Mouse (Mus musculus): ENCODE data around the gene Taar8b. TPM values are rescaled to one million over a fixed set of nuclear protein-coding genes. Genes with fewer than 3 reads are reported as not detected.
"Not testable (repeated sequence)": the region's sequence is repeated elsewhere in the genome, so short reads cannot be mapped to it uniquely, and the experiment has no call there.

The Taar8b gene
- polyA plus RNA-seq, 1 experiment, result 0.11 TPM

- 26% methylated on average over 6 of the region's 6 CpGs for WGBS
- H3K4me3 ChIP-seq (ENCODE audit: low read depth, low read length), result no peak overlapping the region
Observed at GRCm38 (mm10) chr10:24111116-24111778, 19.2 kb upstream of the Taar8b start.

GRCm38 (mm10) chr10:24109434-24109833, 17.3 kb upstream of the Taar8b start, which contains the start of gene Taar9:
Gene Taar9, minus strand, starts transcription at chr10:24109534.
- H3K4me3 ChIP-seq (ENCODE audit: low read depth, low read length); H3K36me3 ChIP-seq (ENCODE audit: control insufficient read depth, insufficient read depth, low read length); H3K27me3 ChIP-seq (ENCODE audit: control insufficient read depth, insufficient read depth, low read length): not testable (repeated sequence)
- WGBS, result 75% methylated on average over 8 of the region's 8 CpGs
- H3K4me1 ChIP-seq (ENCODE audit: control insufficient read depth, insufficient read depth, insufficient read length, low read length), result peaks cover 20% of the 10 kb centered on the region
- H3K27ac ChIP-seq (ENCODE audit: insufficient read depth, low read depth, low read length), result peak within 1 kb of the TSS; percentile 83

More at GRCm38 (mm10) chr10:24111116-24111778, 19.2 kb upstream of the Taar8b start:
- TF ChIP-seq CTCF (IDR thresholded peaks at IDR 0.05; ENCODE audit: extremely low read depth, insufficient read length, insufficient replicate concordance, low read depth, low read length) (no peak), POLR2A (IDR thresholded peaks at IDR 0.05; ENCODE audit: low read depth, low read length) (no peak)
- H3K36me3 ChIP-seq (ENCODE audit: control insufficient read depth, insufficient read depth, low read length), result no peaks in the 10 kb centered on the region
- no peaks in the 10 kb centered on the region for H3K27me3 ChIP-seq (ENCODE audit: control insufficient read depth, insufficient read depth, low read length)
- no peak overlapping the region for H3K27ac ChIP-seq (ENCODE audit: insufficient read depth, low read depth, low read length)
- peaks cover 19% of the 10 kb centered on the region for H3K4me1 ChIP-seq (ENCODE audit: control insufficient read depth, insufficient read depth, insufficient read length, low read length)

GRCm38 (mm10) chr10:24108236-24108635, 16.1 kb upstream of the Taar8b start:
- Histone ChIP-seq H3K27ac (ENCODE audit: insufficient read depth, low read depth, low read length) (peak overlapping the region; percentile 83), H3K4me3 (ENCODE audit: low read depth, low read length) (no peak overlapping the region), H3K36me3 (ENCODE audit: control insufficient read depth, insufficient read depth, low read length) (no peaks in the 10 kb centered on the region), H3K27me3 (ENCODE audit: control insufficient read depth, insufficient read depth, low read length) (no peaks in the 10 kb centered on the region), H3K4me1 (ENCODE audit: control insufficient read depth, insufficient read depth, insufficient read length, low read length) (peaks cover 20% of the 10 kb centered on the region)
- no peak for TF ChIP-seq CTCF (IDR thresholded peaks at IDR 0.05; ENCODE audit: extremely low read depth, insufficient read length, insufficient replicate concordance, low read depth, low read length)
- TF ChIP-seq POLR2A (IDR thresholded peaks at IDR 0.05; ENCODE audit: low read depth, low read length), result no peak
- WGBS, result 24% methylated on average over 3 of the region's 3 CpGs

GRCm38 (mm10) chr10:24107747-24108146, 15.7 kb upstream of the Taar8b start:
- 24% methylated on average over 5 of the region's 5 CpGs for WGBS
- Histone ChIP-seq H3K4me3 (ENCODE audit: low read depth, low read length) (no peak overlapping the region), H3K27ac (ENCODE audit: insufficient read depth, low read depth, low read length) (peak overlapping the region; percentile 82), H3K4me1 (ENCODE audit: control insufficient read depth, insufficient read depth, insufficient read length, low read length) (peaks cover 22% of the 10 kb centered on the region), H3K36me3 (ENCODE audit: control insufficient read depth, insufficient read depth, low read length) (no peaks in the 10 kb centered on the region), H3K27me3 (ENCODE audit: control insufficient read depth, insufficient read depth, low read length) (no peaks in the 10 kb centered on the region)
- TF ChIP-seq POLR2A (IDR thresholded peaks at IDR 0.05; ENCODE audit: low read depth, low read length) (no peak), CTCF (IDR thresholded peaks at IDR 0.05; ENCODE audit: extremely low read depth, insufficient read length, insufficient replicate concordance, low read depth, low read length) (no peak)

GRCm38 (mm10) chr10:24103299-24103698, 11.2 kb upstream of the Taar8b start:
- 15% methylated on average over 1 of the region's 1 CpGs for WGBS
- not testable (repeated sequence) for H3K27ac ChIP-seq (ENCODE audit: insufficient read depth, low read depth, low read length)

GRCm38 (mm10) chr10:24101812-24102211, 9.7 kb upstream of the Taar8b start, which contains the start of gene Taar8c:
Gene Taar8c, minus strand, starts transcription at chr10:24101912.
- not testable (repeated sequence) for H3K4me1 ChIP-seq (ENCODE audit: control insufficient read depth, insufficient read depth, insufficient read length, low read length); H3K4me3 ChIP-seq (ENCODE audit: low read depth, low read length); H3K27ac ChIP-seq (ENCODE audit: insufficient read depth, low read depth, low read length); H3K27me3 ChIP-seq (ENCODE audit: control insufficient read depth, insufficient read depth, low read length); H3K36me3 ChIP-seq (ENCODE audit: control insufficient read depth, insufficient read depth, low read length)
- WGBS, result 92% methylated on average over 1 of the region's 3 CpGs

More at GRCm38 (mm10) chr10:24103299-24103698, 11.2 kb upstream of the Taar8b start:
- not testable (repeated sequence) for H3K27me3 ChIP-seq (ENCODE audit: control insufficient read depth, insufficient read depth, low read length); H3K4me3 ChIP-seq (ENCODE audit: low read depth, low read length); H3K36me3 ChIP-seq (ENCODE audit: control insufficient read depth, insufficient read depth, low read length)
- peaks cover 15% of the 10 kb centered on the region; the same call in 1 of the 2 replicates for H3K4me1 ChIP-seq (ENCODE audit: control insufficient read depth, insufficient read depth, insufficient read length, low read length)

GRCm38 (mm10) chr10:24097010-24097409, 4.9 kb upstream of the Taar8b start:
- H3K27me3 ChIP-seq (ENCODE audit: control insufficient read depth, insufficient read depth, low read length); H3K27ac ChIP-seq (ENCODE audit: insufficient read depth, low read depth, low read length); H3K4me3 ChIP-seq (ENCODE audit: low read depth, low read length); H3K36me3 ChIP-seq (ENCODE audit: control insufficient read depth, insufficient read depth, low read length); H3K4me1 ChIP-seq (ENCODE audit: control insufficient read depth, insufficient read depth, insufficient read length, low read length): not testable (repeated sequence)
- WGBS, result 39% methylated on average over 2 of the region's 2 CpGs

- Histone ChIP-seq H3K4me3 (ENCODE audit: low read depth, low read length) (no peak overlapping the region), H3K27me3 (ENCODE audit: control insufficient read depth, insufficient read depth, low read length) (no peaks in the 10 kb centered on the region), H3K27ac (ENCODE audit: insufficient read depth, low read depth, low read length) (no peak overlapping the region), H3K36me3 (ENCODE audit: control insufficient read depth, insufficient read depth, low read length) (no peaks in the 10 kb centered on the region), H3K4me1 (ENCODE audit: control insufficient read depth, insufficient read depth, insufficient read length, low read length) (peaks cover 3% of the 10 kb centered on the region; the same call in 1 of the 2 replicates)
- 84% methylated on average over 2 of the region's 2 CpGs for WGBS
- TF ChIP-seq POLR2A (IDR thresholded peaks at IDR 0.05; ENCODE audit: low read depth, low read length) (no peak), CTCF (IDR thresholded peaks at IDR 0.05; ENCODE audit: extremely low read depth, insufficient read length, insufficient replicate concordance, low read depth, low read length) (no peak)
Observed at GRCm38 (mm10) chr10:24087168-24087567, 4.9 kb downstream of the Taar8b start.
